Mouse (Mus musculus) liver, embryonic 13.5 days (tissue): Measurements from ENCODE around the gene Mas1. TPM values are rescaled to one million over a fixed set of nuclear protein-coding genes. Genes with fewer than 3 reads are reported as not detected.

Source experiments
- ATAC-seq: fragments of 200-750 bp; cut with Nextera tagmentation; 2 replicates; pipeline ENCODE4 v1.8.0; 2017; ENCODE audit warnings: low read depth, mild to moderate bottlenecking, moderate number of reproducible peaks, moderate library complexity
- DNase-seq: peaks from one replicate; pipeline ENCODE4 v3.0.0; 2022
- H3K27ac ChIP-seq: fragments of 300-500 bp; sonication (generic); 2 replicates; pipeline ENCODE4 v1.5.1; 2015; ENCODE audit warnings: moderate library complexity, mild to moderate bottlenecking, inconsistent platforms
- H3K27me3 ChIP-seq: fragments of 300-500 bp; sonication (generic); 2 replicates; pipeline ENCODE4 v1.6.1; 2015; ENCODE audit warnings: mild to moderate bottlenecking, inconsistent platforms
- H3K36me3 ChIP-seq: fragments of 300-500 bp; sonication (generic); 2 replicates; pipeline ENCODE4 v1.6.1; 2015; ENCODE audit warnings: mild to moderate bottlenecking, inconsistent platforms
- H3K4me1 ChIP-seq: fragments of 300-500 bp; sonication (generic); replicated peaks from 2 replicates; pipeline ENCODE4 v1.6.1; 2015; ENCODE audit warnings: inconsistent platforms
- H3K4me2 ChIP-seq: fragments of 300-500 bp; sonication (generic); 2 replicates; pipeline ENCODE4 v1.6.1; 2015; ENCODE audit warnings: inconsistent platforms, mild to moderate bottlenecking, moderate library complexity
- H3K4me3 ChIP-seq: fragments of 300-500 bp; sonication (generic); replicated peaks from 2 replicates; pipeline ENCODE4 v1.5.1; 2015; ENCODE audit warnings: mild to moderate bottlenecking, inconsistent platforms
- H3K9ac ChIP-seq: fragments of 300-500 bp; sonication (generic); 2 replicates; pipeline ENCODE4 v1.6.1; 2015; ENCODE audit warnings: mild to moderate bottlenecking, inconsistent platforms
- H3K9me3 ChIP-seq: fragments of 300-500 bp; sonication (generic); replicated peaks from 2 replicates; pipeline ENCODE4 v1.6.1; 2016; ENCODE audit warnings: inconsistent platforms
- WGBS: fragments of 180-500 bp; shearing (Covaris S2); methylation state at CpG from one replicate; pipeline ENCODE4 v1.1.7; 2015; ENCODE audit not compliant: insufficient replicate concordance; 5-methylcytosine and 5-hydroxymethylcytosine counted together
- polyA plus RNA-seq: library from polyadenylated mRNA; unstranded; fragments of >200 nt; fragmentation: Nextera tagmentation; extraction: Ambion mirVana; gene quantifications from 2 replicates; pipeline ENCODE4 v1.2.1, GENCODE M21; 2015

Mas1 gene
- polyA plus RNA-seq, 1 experiment from 2014 or later, result not detected

DNA sequence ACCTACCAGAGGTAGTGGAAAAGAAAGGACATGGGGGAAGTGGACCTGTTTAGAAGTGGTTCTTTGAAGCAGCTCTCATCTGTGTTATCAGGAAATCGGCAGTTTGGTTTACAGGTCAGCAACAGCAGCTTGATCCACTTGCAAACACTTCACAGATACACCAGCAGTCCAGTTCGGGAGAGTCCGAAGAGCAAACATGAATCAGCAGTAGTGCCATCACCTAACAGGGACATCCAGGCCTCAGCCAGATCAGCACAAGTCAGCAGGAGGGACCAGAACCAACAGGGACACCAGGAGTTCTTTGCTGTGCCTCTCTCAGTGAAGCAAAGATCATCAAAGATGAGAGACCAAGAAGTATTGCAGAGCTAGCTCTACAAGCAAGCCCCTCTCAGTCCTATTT is 53.4 kb downstream of the Mas1 start:
- no peak overlapping the region for H3K27ac ChIP-seq
- WGBS, result 61% methylated on average over 3 of the region's 3 CpGs
- no peak overlapping the region for H3K4me3 ChIP-seq
- peaks cover 37% of the 10 kb centered on the region for H3K36me3 ChIP-seq
- peaks cover 21% of the 10 kb centered on the region for H3K4me1 ChIP-seq
- 0 out of 2 replicates have a peak, but pooled peaks cover under 1% of the 10 kb centered on the region for H3K9me3 ChIP-seq
- DNase-seq (no peak), ATAC-seq (no peak)
- no peaks in the 10 kb centered on the region for H3K27me3 ChIP-seq
- no peak overlapping the region for H3K9ac ChIP-seq
- H3K4me2 ChIP-seq, result no peak overlapping the region

DNA sequence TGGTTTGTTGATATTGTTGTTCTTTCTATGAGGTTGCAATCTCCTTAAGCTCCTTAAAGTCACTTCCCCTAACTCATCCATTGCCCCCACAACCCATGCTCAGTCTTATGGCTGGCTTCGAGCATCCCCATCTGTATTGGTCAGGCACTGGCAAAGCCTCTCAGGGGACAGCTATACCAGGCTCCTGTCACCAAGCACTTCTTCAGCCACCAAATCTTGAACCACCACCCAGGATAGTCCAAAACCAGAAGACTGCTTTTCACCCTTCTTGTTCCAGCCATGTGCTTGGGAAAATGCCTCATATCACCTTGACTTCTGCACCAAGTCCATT is 57.0 kb downstream of the Mas1 start:
- no peaks in the 10 kb centered on the region for H3K9me3 ChIP-seq
- no peak overlapping the region for H3K4me2 ChIP-seq
- no peak overlapping the region for H3K27ac ChIP-seq
- 59% methylated on average over 1 of the region's 1 CpGs for WGBS
- H3K27me3 ChIP-seq, result no peaks in the 10 kb centered on the region
- H3K4me1 ChIP-seq, result peaks cover 14% of the 10 kb centered on the region
- DNase-seq (no peak), ATAC-seq (no peak)
- no peak overlapping the region for H3K9ac ChIP-seq
- H3K36me3 ChIP-seq, result peaks cover 16% of the 10 kb centered on the region
- no peak overlapping the region for H3K4me3 ChIP-seq

DNA sequence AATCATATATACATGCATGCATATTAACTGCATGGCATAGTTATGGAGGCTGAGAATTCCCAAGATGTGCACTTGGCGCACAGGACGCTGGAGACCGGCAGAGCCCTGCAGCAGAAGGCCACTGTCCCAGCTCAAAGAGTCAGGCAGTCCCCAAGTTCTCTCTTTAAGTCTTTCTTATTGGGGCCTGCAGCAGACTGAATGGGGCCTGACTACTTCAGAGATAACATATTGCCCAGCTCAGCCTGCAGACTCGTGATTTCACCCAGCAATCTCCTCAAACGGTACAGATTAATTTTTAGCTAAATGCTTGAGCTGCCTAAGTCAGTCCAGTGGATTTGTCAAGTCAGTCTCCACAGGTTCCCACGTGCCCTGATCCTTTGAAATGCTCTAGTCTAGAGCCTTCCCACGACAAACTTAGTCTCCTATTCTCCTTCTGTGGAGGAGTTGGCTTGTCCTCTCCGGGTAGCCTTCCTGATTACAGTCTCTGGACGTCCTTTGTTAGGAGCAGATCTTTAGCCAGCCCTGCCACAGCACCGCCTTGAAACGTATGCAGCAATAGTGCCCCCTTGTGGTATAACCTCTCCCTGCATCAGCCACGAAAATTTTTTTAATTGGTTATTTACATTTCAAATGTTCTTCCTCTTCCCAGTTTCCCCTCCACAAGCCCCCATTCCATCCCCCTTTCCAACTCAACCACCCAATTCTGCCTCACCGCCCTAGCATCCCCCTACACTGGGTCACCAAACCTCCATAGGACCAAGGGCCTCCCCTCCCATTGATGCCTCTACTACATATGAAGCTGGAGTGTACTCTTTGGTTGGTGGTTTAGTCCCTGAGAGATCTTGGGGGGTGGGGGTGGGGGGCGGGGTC is 57.6 kb downstream of the Mas1 start:
- H3K4me3 ChIP-seq, result no peak overlapping the region
- H3K9ac ChIP-seq, result no peak overlapping the region
- H3K27ac ChIP-seq, result no peak overlapping the region
- 18% methylated on average over 14 of the region's 14 CpGs for WGBS
- peaks cover 16% of the 10 kb centered on the region for H3K36me3 ChIP-seq
- peaks cover 8% of the 10 kb centered on the region for H3K4me1 ChIP-seq
- H3K27me3 ChIP-seq, result no peaks in the 10 kb centered on the region
- no peaks in the 10 kb centered on the region for H3K9me3 ChIP-seq
- no peak overlapping the region for H3K4me2 ChIP-seq
- ATAC-seq (peak; percentile 65), DNase-seq (peak; percentile 24)

GRCm38 (mm10) chr17:12808851-12809250 is 59.1 kb downstream of the Mas1 start:
- no peak overlapping the region for H3K9ac ChIP-seq
- WGBS, result 73% methylated on average over 6 of the region's 6 CpGs
- H3K27me3 ChIP-seq, result no peaks in the 10 kb centered on the region
- H3K9me3 ChIP-seq, result no peaks in the 10 kb centered on the region
- DNase-seq (no peak), ATAC-seq (no peak)
- H3K4me3 ChIP-seq, result no peak overlapping the region
- no peak overlapping the region for H3K27ac ChIP-seq
- no peak overlapping the region for H3K4me2 ChIP-seq
- peaks cover 4% of the 10 kb centered on the region; the same call in 1 of the 2 replicates for H3K36me3 ChIP-seq
- peaks cover 8% of the 10 kb centered on the region for H3K4me1 ChIP-seq

DNA sequence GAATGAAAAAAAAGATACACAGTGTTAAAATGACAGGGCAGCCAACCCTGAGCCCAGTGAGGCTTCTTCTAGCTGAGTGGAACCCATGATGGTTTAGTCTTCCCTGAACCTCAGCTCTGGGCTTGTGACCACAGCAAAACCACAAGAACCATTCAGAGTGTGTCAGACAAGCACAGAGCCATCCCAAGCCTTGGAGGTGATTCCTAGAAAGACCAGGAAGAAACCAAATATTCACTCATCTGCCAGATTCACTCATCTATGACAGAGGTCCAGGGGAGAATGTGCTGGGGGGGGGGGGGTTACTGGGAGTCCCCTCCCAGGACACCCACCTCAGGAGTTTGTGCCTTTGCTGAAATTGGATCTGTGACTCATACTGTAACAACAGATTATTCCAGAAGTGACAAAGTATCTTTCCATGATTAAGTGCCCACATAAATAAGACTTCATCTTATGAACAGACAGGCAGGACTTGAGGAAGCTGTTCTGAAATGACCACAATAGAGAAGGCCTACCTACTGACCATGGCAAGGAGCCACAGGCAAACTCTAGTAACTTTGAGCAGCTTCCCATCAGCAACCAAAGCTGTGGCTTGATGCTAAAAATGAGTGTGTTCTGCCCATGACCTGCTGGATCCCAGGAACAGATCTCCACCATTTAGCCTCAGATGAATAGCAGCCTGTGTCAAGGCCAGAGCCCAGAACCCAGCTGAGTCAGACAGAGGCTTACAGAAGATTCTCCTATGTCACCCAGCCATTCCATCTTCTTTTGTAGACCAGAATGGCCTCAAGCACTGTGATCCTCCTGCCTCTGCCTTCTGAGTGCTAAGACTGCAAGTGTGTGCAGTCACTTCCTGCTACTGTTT is 63.1 kb downstream of the Mas1 start:
- DNase-seq, result no peak
- Histone ChIP-seq H3K27me3 (no peaks in the 10 kb centered on the region), H3K4me2 (no peak overlapping the region)

GRCm38 (mm10) chr17:12801861-12802540 is 65.9 kb downstream of the Mas1 start:
- H3K4me2 ChIP-seq, result no peak overlapping the region
- no peak overlapping the region for H3K27ac ChIP-seq
- 56% methylated on average over 9 of the region's 9 CpGs for whole genome bisulfite sequencing
- DNase-seq (no peak), ATAC-seq (no peak)
- H3K9me3 ChIP-seq, result no peaks in the 10 kb centered on the region
- no peaks in the 10 kb centered on the region for H3K27me3 ChIP-seq
- H3K4me1 ChIP-seq, result 0 out of 2 replicates have a peak, but pooled peaks cover 9% of the 10 kb centered on the region
- no peaks in the 10 kb centered on the region for H3K36me3 ChIP-seq
- no peak overlapping the region for H3K4me3 ChIP-seq
- no peak overlapping the region for H3K9ac ChIP-seq

More for the DNA sequence above, 63.1 kb downstream of the Mas1 start:
- ATAC-seq, result no peak
- Histone ChIP-seq H3K27ac (no peak overlapping the region), H3K4me1 (no peaks in the 10 kb centered on the region), H3K9me3 (no peaks in the 10 kb centered on the region), H3K9ac (no peak overlapping the region), H3K36me3 (no peaks in the 10 kb centered on the region), H3K4me3 (no peak overlapping the region)

DNA sequence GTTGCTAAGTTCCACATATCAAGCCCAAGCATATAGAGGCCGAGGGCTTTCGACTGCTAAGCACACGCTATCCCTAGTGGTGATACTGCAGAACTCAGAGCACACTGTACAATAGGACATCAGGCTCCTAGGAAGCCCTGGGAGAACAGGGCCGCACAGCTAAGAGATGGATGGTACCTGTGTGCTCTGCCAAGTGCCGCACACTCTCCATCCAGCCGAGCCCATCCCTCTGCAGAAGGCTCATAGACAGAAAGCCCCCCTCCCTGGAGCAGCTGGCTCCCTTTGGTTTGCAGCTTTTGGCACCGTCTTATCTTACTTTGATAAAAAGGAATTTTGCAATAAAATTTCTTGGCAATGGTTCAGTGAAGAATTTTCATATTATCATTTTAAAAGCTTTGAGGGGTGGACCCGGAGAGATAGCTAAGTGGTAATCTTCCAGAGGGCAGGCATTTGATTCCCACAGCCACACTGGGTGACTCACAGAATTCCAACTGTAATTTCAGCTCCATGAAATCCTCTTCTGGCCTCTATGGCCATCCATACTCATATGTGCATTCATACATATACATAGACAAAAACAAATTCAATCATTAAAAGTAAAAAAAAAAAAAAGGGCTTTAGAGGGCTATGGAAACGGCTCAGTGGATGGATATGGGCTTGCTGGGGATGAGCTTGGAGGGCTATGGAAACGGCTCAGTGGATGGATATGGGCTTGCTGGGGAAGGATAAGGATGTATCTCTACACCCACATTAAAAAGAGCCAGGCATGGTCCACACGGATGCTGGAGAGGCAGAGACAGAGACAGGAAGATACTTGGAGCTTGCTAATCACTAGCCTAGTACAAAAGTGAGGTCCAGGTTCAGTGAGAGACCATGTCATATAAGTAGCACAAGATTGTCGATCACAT is 68.3 kb downstream of the Mas1 start:
- Histone ChIP-seq H3K36me3 (no peaks in the 10 kb centered on the region), H3K9ac (no peak overlapping the region), H3K27me3 (no peaks in the 10 kb centered on the region), H3K27ac (no peak overlapping the region), H3K9me3 (no peaks in the 10 kb centered on the region), H3K4me3 (no peak overlapping the region), H3K4me2 (no peak overlapping the region), H3K4me1 (peaks cover 29% of the 10 kb centered on the region)
- DNase-seq (no peak), ATAC-seq (peak; percentile 21; the same call in 1 of the 2 replicates)
- 64% methylated on average over 12 of the region's 12 CpGs for WGBS

- Histone ChIP-seq H3K9ac (no peak overlapping the region), H3K27me3 (no peaks in the 10 kb centered on the region), H3K4me2 (no peak overlapping the region), H3K36me3 (no peaks in the 10 kb centered on the region), H3K27ac (no peak overlapping the region), H3K9me3 (no peaks in the 10 kb centered on the region), H3K4me3 (no peak overlapping the region), H3K4me1 (peaks cover 40% of the 10 kb centered on the region)
- no peak for DNase-seq
- 71% methylated on average over 3 of the region's 3 CpGs for WGBS
- ATAC-seq, result no peak
Measured at GRCm38 (mm10) chr17:12798571-12798970, 69.4 kb downstream of the Mas1 start.

DNA sequence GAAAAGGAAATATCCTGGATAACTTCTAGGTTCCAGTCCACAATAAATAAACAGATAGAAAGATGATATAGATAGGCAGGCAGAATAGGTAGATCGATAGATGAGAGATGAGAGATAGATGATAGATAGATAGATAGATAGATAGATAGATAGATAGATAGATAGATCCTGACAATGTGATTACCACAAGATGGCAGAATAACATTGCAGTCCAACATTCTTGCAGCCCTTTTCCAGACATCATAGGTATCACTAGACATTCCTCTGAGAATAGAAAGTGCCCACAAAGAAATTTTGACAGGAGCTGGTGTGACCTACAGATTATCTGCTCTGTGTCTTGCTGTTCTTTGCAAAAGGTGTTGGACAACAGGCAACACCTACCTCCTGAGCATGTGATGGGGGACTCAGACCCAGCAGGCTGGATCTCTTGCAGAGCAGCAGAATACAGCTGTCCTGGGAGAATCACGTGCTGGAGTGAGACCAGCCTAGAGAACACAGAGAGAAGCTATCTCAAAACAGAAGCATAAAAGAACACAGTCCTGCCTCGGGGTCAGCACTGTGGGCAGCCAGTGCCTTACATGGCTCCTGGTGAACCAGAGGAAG is 70.4 kb downstream of the Mas1 start:
- H3K36me3 ChIP-seq, result no peaks in the 10 kb centered on the region
- H3K27ac ChIP-seq, result no peak overlapping the region
- no peak overlapping the region for H3K4me3 ChIP-seq
- no peaks in the 10 kb centered on the region for H3K27me3 ChIP-seq
- DNase-seq (no peak), ATAC-seq (no peak)
- no peaks in the 10 kb centered on the region for H3K9me3 ChIP-seq
- H3K4me1 ChIP-seq, result peaks cover 50% of the 10 kb centered on the region
- H3K4me2 ChIP-seq, result no peak overlapping the region
- no peak overlapping the region for H3K9ac ChIP-seq
- 47% methylated on average over 3 of the region's 3 CpGs for WGBS

DNA sequence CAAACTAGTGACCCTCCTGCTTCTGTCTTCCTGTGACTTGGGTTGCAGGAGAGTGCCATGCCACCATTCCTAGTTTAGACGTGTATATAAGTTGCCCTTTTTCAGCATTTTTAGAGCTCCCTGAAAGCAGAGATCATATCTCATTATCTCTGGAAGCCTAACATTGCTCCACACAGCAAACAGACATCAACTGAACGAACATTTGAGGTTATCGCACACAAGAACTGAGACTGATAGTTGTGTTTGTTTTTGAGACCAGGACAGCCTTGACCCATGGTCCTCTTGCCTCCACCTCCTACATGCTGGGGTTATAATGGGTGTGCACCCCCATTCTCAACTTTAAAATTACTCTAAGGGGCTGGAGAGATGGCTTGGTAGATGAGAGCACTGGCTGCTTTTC is 71.3 kb downstream of the Mas1 start:
- no peaks in the 10 kb centered on the region for H3K36me3 ChIP-seq
- peak overlapping the region; percentile 64 for H3K27ac ChIP-seq
- no peak overlapping the region for H3K4me3 ChIP-seq
- no peaks in the 10 kb centered on the region for H3K9me3 ChIP-seq
- WGBS, result 36% methylated on average over 3 of the region's 3 CpGs
- peak; percentile 39 for ATAC-seq
- DNase-seq, result no peak
- no peak overlapping the region for H3K9ac ChIP-seq
- H3K4me1 ChIP-seq, result peaks cover 58% of the 10 kb centered on the region
- H3K27me3 ChIP-seq, result no peaks in the 10 kb centered on the region
- no peak overlapping the region for H3K4me2 ChIP-seq
